Mouse (Mus musculus) heart, adult 2 months (tissue): ENCODE measurements around the gene Ifitm10.

Experiments used
- CTCF ChIP-seq: fragments of 200-600 bp; IDR thresholded peaks from 2 replicates; pipeline ENCODE4 v1.8.1; 2022; ENCODE audit warnings: antibody characterized with exemption, mild to moderate bottlenecking, moderate library complexity
- EP300 ChIP-seq: fragments of 200-500 bp; IDR thresholded peaks from 2 replicates; pipeline ENCODE4 v1.6.1; 2011; ENCODE audit warnings: low read depth, low read length, control low read depth; ENCODE audit not compliant: insufficient read depth
- POLR2A ChIP-seq: fragments of 200-500 bp; IDR thresholded peaks from 2 replicates; pipeline ENCODE4 v1.6.1; 2011; ENCODE audit warnings: mild to moderate bottlenecking, low read depth, low read length, control low read depth; ENCODE audit not compliant: insufficient read depth

GRCm38 (mm10) chr7:142394261-142395190 lies 21.0 kb upstream of the Ifitm10 start:
- TF ChIP-seq CTCF (no peak), EP300 (0 out of 2 replicates have a peak, but pooled peaks have one; percentile 3), POLR2A (peak; percentile 41; the same call in 1 of the 2 replicates)
